Mouse (Mus musculus): ENCODE results near the gene Rad51d. TPM values are rescaled to one million over a fixed set of nuclear protein-coding genes. Genes with fewer than 3 reads are reported as not detected.
"Not testable (repeated sequence)": the region's sequence is repeated elsewhere in the genome, so short reads cannot be mapped to it uniquely, and the experiment has no call there.

The Rad51d gene
- total RNA-seq, 2 experiments from 2014 or later, result 10.5 to 12.0 TPM

DNA sequence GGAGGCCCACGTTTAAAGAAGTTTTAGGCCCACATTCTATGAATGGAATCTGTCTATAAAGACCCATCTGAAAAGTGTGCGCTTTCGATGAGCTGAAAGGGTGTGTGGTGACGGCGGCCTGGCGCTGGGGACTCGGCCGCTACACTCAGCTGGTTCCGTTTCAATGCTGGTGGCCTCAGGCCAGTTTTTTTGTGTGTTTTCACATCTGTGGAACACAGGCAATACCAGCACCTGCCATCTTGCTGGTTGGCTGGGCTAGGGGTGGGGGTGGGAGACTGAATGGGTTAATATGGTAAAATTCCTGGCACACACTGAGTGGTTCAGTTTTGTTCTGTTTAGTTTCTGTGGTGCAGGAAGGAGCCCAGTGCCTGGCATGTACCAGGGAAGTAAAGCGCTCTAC lies 34.4 kb downstream of the Rad51d start:
- no peak for DNase-seq

GRCm38 (mm10) chr11:82855327-82855973 lies 35.0 kb downstream of the Rad51d start:
- no peak for DNase-seq

DNA sequence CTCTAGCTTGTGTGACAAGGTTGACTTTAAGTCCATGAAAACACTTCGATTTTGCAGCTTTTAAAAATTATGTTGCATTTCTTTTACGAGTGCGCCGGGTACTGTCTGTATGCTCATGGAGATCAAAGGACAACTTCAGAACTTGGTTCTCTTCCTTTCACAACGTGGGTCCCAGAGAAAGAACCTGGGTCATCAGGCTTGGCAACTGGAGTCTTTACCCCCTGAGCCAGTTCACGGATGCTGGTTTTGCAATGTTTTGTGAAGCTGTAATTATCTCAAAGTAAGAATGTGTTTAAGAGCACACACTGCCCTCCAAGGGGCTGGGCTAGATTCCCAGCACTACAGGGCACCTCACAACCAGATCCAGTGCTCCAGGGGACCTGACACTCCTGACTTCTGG lies 36.3 kb downstream of the Rad51d start:
- no peak for DNase-seq

GRCm38 (mm10) chr11:82852958-82853357 lies 37.5 kb downstream of the Rad51d start:
- no peak for DNase-seq

GRCm38 (mm10) chr11:82852540-82852939 lies 37.9 kb downstream of the Rad51d start:
- no peak for DNase-seq

DNA sequence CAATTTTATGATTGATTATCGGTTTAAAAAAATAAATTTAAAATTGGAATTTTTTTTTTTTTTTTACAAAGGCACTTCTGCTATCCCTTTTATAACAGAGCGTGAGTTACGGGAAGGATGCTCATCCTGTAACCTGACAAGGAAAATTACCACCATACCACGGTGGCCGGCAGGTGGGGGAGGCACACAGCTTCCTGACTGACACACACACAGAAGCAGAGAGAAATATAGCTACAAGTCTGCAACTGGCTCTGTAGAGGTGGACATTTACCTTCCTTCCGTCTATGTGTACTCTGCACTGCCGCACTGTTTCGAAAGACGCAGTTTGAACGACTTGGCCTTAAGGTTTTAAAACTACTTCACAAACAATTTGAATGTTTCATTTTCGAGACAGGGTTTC lies 38.3 kb downstream of the Rad51d start:
- no peak for DNase-seq

GRCm38 (mm10) chr11:82850259-82850658 lies 40.2 kb downstream of the Rad51d start:
- no peak for DNase-seq

GRCm38 (mm10) chr11:82847571-82848000 lies 42.8 kb downstream of the Rad51d start:
- DNase-seq, result peak in 1 of 2 experiments; percentile 14

DNA sequence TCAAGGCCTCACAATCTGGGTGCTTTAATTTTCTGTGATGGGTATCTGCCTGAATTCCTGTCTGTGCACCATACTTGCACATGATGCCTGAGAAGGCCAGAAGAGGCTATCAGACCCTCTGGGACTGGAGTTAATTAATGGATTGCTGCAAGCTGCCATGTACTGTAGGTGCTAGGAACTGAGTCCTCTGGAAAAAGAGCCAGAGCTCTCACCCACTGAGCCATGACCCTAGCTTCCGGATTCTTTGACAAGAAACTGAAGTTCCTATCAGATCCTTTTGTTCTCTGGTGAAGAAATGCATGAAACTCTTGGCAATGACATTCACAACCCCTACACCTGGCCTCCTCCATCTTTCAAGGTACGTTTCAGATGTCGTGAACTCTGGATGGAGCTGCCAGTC lies 43.5 kb downstream of the Rad51d start:
- DNase-seq, result no peak

DNA sequence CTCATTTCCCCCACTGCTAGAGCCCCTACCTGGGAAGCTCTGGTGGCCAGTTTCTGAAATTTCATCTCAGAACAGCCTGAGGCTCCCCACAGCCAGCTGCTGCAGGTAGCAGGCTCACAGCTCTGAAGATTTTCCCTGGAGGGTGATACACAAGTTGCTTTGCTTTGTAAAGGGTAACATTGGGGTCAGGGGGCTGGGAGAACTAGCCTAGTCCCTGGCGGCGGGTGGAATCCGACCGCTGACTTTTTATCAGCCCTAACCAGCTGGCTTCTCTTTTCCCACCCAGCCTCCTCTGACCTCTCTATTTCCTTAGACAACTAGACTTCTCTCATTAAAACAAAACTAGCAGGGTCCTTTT lies 44.4 kb downstream of the Rad51d start:
- DNase-seq, result no peak

- peak; percentile 70 to 83 for DNase-seq
These were observed 44.9 kb downstream of the Rad51d start for GRCm38 (mm10) chr11:82845415-82846078.

- DNase-seq, result no peak
These were observed 45.5 kb downstream of the Rad51d start for GRCm38 (mm10) chr11:82844771-82845414.

DNA sequence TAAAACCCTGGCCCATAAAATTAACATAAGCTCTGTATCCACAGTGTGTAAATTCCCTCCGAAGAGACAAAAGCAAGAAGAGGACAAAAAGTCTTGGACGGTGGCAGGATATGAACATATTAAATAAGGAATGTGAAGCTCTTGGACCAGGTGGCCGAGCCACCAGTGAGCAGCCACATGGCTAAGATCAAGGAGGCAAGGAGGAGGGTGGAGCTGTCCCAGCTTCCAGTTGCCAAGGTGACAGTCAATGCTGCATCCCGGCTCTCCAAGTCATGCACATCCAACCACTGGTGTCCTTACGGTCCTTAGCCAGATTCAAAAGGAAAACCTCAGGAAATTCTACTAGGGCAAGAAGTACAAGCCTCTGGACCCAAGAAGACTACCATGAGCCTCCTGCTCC lies 51.9 kb downstream of the Rad51d start:
- DNase-seq, result no peak

- DNase-seq, result no peak
These were observed 52.6 kb downstream of the Rad51d start for GRCm38 (mm10) chr11:82837848-82838247.

DNA sequence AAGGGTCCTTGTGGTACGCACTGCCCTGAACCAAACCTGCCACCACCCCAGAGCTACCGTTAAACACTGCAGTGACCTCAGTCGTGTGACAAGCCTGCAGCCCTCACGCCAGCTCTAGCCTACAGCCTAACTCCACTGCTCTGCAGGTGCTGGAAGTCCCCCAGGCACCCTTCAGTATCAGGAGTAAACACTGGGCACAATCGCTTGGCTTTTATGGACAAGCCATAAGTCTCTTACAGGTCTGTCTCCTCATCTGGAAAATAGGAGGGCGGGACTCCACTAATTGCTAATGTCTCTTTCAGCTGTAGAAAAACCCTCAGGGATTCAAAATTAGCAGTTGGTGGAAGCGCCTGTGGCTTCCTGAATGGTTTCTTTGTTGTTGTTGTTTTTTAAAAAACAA lies 53.2 kb downstream of the Rad51d start:
- peak in 1 of 2 experiments; percentile 39 for DNase-seq

- DNase-seq, result no peak
These were observed 54.6 kb downstream of the Rad51d start for GRCm38 (mm10) chr11:82835616-82836432.

- DNase-seq, result not testable (repeated sequence)
These were observed 56.1 kb downstream of the Rad51d start for GRCm38 (mm10) chr11:82834359-82834758.

DNA sequence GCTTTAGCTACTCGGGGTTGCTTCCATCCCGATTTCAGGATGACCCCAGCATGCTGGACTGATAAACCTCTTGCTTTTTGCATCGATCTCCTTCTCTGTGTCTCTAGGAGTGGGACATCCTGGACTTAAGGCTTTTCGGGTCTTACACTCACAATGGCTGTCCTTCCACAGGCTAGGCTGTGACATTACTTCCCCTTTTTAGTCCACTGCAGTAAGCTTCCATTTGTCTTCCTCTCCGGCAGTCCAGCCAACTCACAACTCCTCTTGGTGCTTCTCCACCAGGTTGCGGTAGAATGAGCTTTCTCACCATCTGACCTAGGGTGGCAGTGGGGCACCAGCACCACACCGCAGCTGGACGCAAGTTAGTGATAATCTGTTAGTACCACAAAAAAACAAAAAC lies 56.5 kb downstream of the Rad51d start:
- no peak for DNase-seq

DNA sequence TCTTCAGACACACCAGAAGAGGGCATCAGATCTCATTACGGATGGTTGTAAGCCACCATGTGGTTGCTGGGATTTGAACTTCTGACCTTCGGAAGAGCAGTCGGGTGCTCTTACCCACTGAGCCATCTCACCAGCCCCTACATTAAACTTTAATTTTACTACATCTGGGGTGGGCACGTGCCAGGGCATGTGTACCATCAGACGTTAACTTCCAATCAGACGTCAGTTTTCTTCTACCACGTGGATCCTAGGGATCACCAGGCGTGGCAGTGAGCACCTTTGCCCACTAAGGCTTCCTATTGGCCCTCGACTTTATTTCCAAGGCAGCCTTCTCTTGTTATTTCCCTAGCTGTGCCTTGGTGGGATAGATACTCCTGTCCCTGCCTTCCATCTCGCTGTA lies 58.0 kb downstream of the Rad51d start:
- not testable (repeated sequence) for DNase-seq

DNA sequence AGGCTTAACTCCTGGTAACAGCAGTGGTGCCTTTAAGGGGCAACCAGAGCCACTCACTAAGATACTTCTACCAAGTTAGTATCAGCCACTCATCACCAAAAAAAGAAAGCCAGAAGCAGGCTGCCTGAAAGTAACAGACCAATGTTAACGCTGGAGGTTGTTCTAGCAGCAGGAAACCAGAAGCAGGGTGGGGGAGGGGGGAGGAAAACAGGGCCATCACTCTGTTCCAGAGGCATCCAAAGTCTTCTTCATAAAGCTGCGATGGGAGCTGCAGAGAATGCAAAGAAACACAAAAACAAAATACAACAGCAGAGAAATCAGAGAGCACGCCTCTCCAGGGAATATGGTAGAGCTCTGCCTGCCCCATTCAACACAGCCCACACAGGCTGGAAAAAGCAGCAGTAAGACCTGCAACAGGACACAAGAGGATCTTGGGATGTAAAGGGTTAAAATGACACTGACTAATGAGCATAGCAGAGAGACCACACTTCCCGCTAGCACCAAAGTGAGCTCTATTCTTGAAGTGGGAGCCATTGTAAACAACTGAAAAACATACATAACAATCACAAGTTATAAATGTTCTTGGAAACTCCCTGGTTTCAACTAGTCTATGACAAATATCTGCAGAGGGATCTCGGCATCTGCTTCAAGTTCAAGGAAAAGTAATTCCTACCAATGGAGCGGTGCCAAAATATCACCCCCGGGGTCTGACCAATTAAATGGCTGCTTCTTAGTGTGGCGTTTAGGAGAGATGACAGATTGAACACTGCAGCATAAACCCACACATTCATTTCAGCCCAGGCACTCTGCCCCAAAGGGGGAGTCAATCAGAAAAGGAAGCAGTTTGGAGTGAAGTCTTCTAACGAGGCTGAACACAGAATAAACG lies 59.2 kb downstream of the Rad51d start:
- no peak for DNase-seq

- no peak for DNase-seq
These were observed 63.6 kb downstream of the Rad51d start for GRCm38 (mm10) chr11:82826818-82827217.

All from heart, adult 18-20 months (tissue).